Comparison of ENCODE assay signal across 8 mouse cellular contexts in genomic region chr7:60139742-60140480, GRCm38 (mm10). TPM values are rescaled to one million over a fixed set of nuclear protein-coding genes. Genes with fewer than 3 reads are reported as not detected.
A peak's percentile ranks its signal among the peaks of the same experiment; 100 is the strongest.
DNase-seq lines count a peak whose midpoint lies in the region; ATAC-seq and TF ChIP-seq lines count a peak whose summit lies in the region.

Gene Snrpn, minus strand, starts transcription at chr7:60140219.

- H3K4me2 ChIP-seq in forebrain, embryonic 13.5 days = no peak within 1 kb of the TSS
- H3K4me2 ChIP-seq in limb, embryonic 14.5 days (replicated peaks; ENCODE audit: low read depth, low read length, severe bottlenecking) = no peak within 1 kb of the TSS
- no peak within 1 kb of the TSS for H3K4me2 ChIP-seq in stomach, embryonic 16.5 days (ENCODE audit: low read depth, low read length)

- ATAC-seq in forebrain, embryonic 13.5 days = peak; percentile 72
- ATAC-seq in limb, embryonic 14.5 days (ENCODE audit: low FRiP score, low read depth) = no peak
- no peak for ATAC-seq in stomach, embryonic 16.5 days (ENCODE audit: insufficient read depth, low FRiP score)

- no peaks in the 10 kb centered on the region for H3K9me3 ChIP-seq in ES-Bruce4 (replicated peaks; ENCODE audit: control insufficient read depth, insufficient read depth, low read length, poor library complexity, severe bottlenecking)
- no peaks in the 10 kb centered on the region for H3K9me3 ChIP-seq in forebrain, embryonic 13.5 days (replicated peaks)
- no peaks in the 10 kb centered on the region for H3K9me3 ChIP-seq in limb, embryonic 14.5 days (ENCODE audit: control insufficient read depth, low read length)
- no peaks in the 10 kb centered on the region for H3K9me3 ChIP-seq in stomach, embryonic 16.5 days (replicated peaks; ENCODE audit: control insufficient read depth, low read length)

- 41% methylated on average over 4 of the region's 4 CpGs for WGBS in cerebellum, adult 2 months
- 50% methylated on average over 4 of the region's 4 CpGs for WGBS in forebrain, embryonic 13.5 days
- WGBS in limb, embryonic 14.5 days = 66% methylated on average over 4 of the region's 4 CpGs
- 55% methylated on average over 4 of the region's 4 CpGs for WGBS in stomach, embryonic 16.5 days

- no peaks in the 10 kb centered on the region for H3K36me3 ChIP-seq in ES-Bruce4 (ENCODE audit: control insufficient read depth, insufficient read depth, low read length, poor library complexity, severe bottlenecking)
- no peaks in the 10 kb centered on the region for H3K36me3 ChIP-seq in forebrain, embryonic 13.5 days (ENCODE audit: poor library complexity, severe bottlenecking)
- H3K36me3 ChIP-seq in limb, embryonic 14.5 days (ENCODE audit: control insufficient read depth, insufficient read depth, low read length) = no peaks in the 10 kb centered on the region
- no peaks in the 10 kb centered on the region for H3K36me3 ChIP-seq in stomach, embryonic 16.5 days (ENCODE audit: control insufficient read depth, insufficient read depth, low read length)

- TF ChIP-seq CTCF in cerebellum, adult 2 months (IDR thresholded peaks at IDR 0.05; ENCODE audit: borderline replicate concordance, insufficient read depth, low read depth, low read length) = no peak
- no peak for TF ChIP-seq CTCF in ES-Bruce4 (IDR thresholded peaks at IDR 0.05; ENCODE audit: low read depth, low read length)

- H3K9ac ChIP-seq in ES-Bruce4 (ENCODE audit: low read depth, poor library complexity, severe bottlenecking) = no peak within 1 kb of the TSS
- no peak within 1 kb of the TSS for H3K9ac ChIP-seq in forebrain, embryonic 13.5 days
- H3K9ac ChIP-seq in limb, embryonic 14.5 days (ENCODE audit: low read depth, low read length, severe bottlenecking) = no peak within 1 kb of the TSS
- no peak within 1 kb of the TSS for H3K9ac ChIP-seq in stomach, embryonic 16.5 days (ENCODE audit: low read length)

- no peak for TF ChIP-seq POLR2A in cerebellum, adult 2 months (IDR thresholded peaks at IDR 0.05; ENCODE audit: borderline replicate concordance, insufficient read depth, low read length)
- no peak for TF ChIP-seq POLR2A in ES-Bruce4 (IDR thresholded peaks at IDR 0.05; ENCODE audit: insufficient read depth, low read length)
- TF ChIP-seq POLR2A in limb, embryonic 14.5 days (IDR thresholded peaks at IDR 0.05; ENCODE audit: borderline replicate concordance, extremely low read depth, insufficient read depth, insufficient read length) = no peak

- no peak within 1 kb of the TSS for H3K4me3 ChIP-seq in cerebellum, adult 2 months (replicated peaks; ENCODE audit: insufficient read depth, low read depth, low read length)
- no peak within 1 kb of the TSS for H3K4me3 ChIP-seq in ES-Bruce4 (ENCODE audit: low read depth, low read length)
- H3K4me3 ChIP-seq in forebrain, embryonic 13.5 days = no peak within 1 kb of the TSS
- no peak within 1 kb of the TSS for H3K4me3 ChIP-seq in limb, embryonic 14.5 days (replicated peaks; ENCODE audit: low read length)
- no peak within 1 kb of the TSS for H3K4me3 ChIP-seq in stomach, embryonic 16.5 days (replicated peaks; ENCODE audit: low read length)

- H3K27ac ChIP-seq in cerebellum, adult 2 months (ENCODE audit: insufficient read depth, low read length) = no peak within 1 kb of the TSS
- no peak within 1 kb of the TSS for H3K27ac ChIP-seq in ES-Bruce4 (ENCODE audit: insufficient read depth, low read length)
- no peak within 1 kb of the TSS for H3K27ac ChIP-seq in forebrain, embryonic 13.5 days
- no peak within 1 kb of the TSS for H3K27ac ChIP-seq in limb, embryonic 14.5 days (replicated peaks; ENCODE audit: low read depth, low read length)
- no peak within 1 kb of the TSS for H3K27ac ChIP-seq in stomach, embryonic 16.5 days (ENCODE audit: low read length)

- H3K27me3 ChIP-seq in cerebellum, adult 2 months (ENCODE audit: control insufficient read depth, insufficient read depth, low read length) = no peaks in the 10 kb centered on the region
- no peaks in the 10 kb centered on the region for H3K27me3 ChIP-seq in ES-Bruce4 (ENCODE audit: control insufficient read depth, insufficient read depth, low read length, poor library complexity, severe bottlenecking)
- H3K27me3 ChIP-seq in forebrain, embryonic 13.5 days = no peaks in the 10 kb centered on the region
- no peaks in the 10 kb centered on the region for H3K27me3 ChIP-seq in limb, embryonic 14.5 days (ENCODE audit: control insufficient read depth, insufficient read depth, low read length)
- no peaks in the 10 kb centered on the region for H3K27me3 ChIP-seq in stomach, embryonic 16.5 days (ENCODE audit: control insufficient read depth, insufficient read depth, low read length)

- peak; percentile 8 to 22 for DNase-seq in cerebellum, adult 2 months
- no peak for DNase-seq in cerebellum, adult 11-12 months
- DNase-seq in heart, postnatal 4 days = no peak
- DNase-seq in limb, embryonic 14.5 days (ENCODE audit: low spot score) = no peak
- no peak for DNase-seq in spleen, postnatal 36 days (ENCODE audit: low spot score in 2 of 2)

- no peak for TF ChIP-seq EP300 in ES-Bruce4 (IDR thresholded peaks at IDR 0.05; ENCODE audit: insufficient read depth, low read depth, low read length)

- H3K4me1 ChIP-seq in cerebellum, adult 2 months (ENCODE audit: control insufficient read depth, insufficient read depth, low read length) = no peaks in the 10 kb centered on the region
- H3K4me1 ChIP-seq in ES-Bruce4 (ENCODE audit: control insufficient read depth, insufficient read depth, low read length) = no peaks in the 10 kb centered on the region
- no peaks in the 10 kb centered on the region; the same call in 1 of the 2 replicates for H3K4me1 ChIP-seq in forebrain, embryonic 13.5 days
- no peaks in the 10 kb centered on the region for H3K4me1 ChIP-seq in limb, embryonic 14.5 days (ENCODE audit: control insufficient read depth, insufficient read depth, low read length)
- H3K4me1 ChIP-seq in stomach, embryonic 16.5 days (ENCODE audit: control insufficient read depth, insufficient read depth, low read length) = no peaks in the 10 kb centered on the region

RNA-seq across cellular contexts. Expression of gene Snrpn, which starts in this region (rescaled TPM):
- polyA plus RNA-seq in cerebellum, adult 2 months (2012; rRNA removed) = 958 and 1,030 TPM in 2 replicates
- 105 TPM in 2 replicates for polyA plus RNA-seq in ES-Bruce4 (2011; ENCODE audit: insufficient read depth, insufficient read length, low read depth, missing spikeins)
- 361 and 368 TPM in 2 replicates for polyA plus RNA-seq in forebrain, embryonic 13.5 days (2015; fragmentation: Nextera tagmentation; extraction: Ambion mirVana)
- 10 to 100 TPM; 86.5 to 97.4 TPM for total RNA-seq in heart, postnatal 4 days (2021)
- polyA plus RNA-seq in limb, embryonic 14.5 days (2012; rRNA removed) = 18.7 and 20.4 TPM in 2 replicates
- polyA plus RNA-seq in limb, embryonic 14.5 days (2014; fragmentation: Nextera tagmentation; extraction: Ambion mirVana) = 27.8 and 29.1 TPM in 2 replicates
- 41.0 and 41.5 TPM in 2 replicates for polyA plus RNA-seq in stomach, embryonic 16.5 days (2015; fragmentation: Nextera tagmentation; extraction: Ambion mirVana)

Comparison
In these comparisons a context has a peak if more than half of its experiments do, and no peak if none do; other contexts are left out.
1. DNase-seq: peak in cerebellum, adult 2 months (2 of 2); none in cerebellum, adult 11-12 months (single experiment), heart, postnatal 4 days (single experiment), limb, embryonic 14.5 days (single experiment) and spleen, postnatal 36 days (0 of 2).